Mouse (Mus musculus) thymus, adult 2 months (tissue): ENCODE data around the gene Clec9a.

Experiments used
- CTCF ChIP-seq: fragments of 200-500 bp; IDR thresholded peaks from 2 replicates; pipeline ENCODE4 v1.5.1; 2012; ENCODE audit warnings: mild to moderate bottlenecking, control low read depth, low read length, moderate library complexity, borderline replicate concordance; ENCODE audit not compliant: control insufficient read depth, poor library complexity, insufficient read depth; ENCODE audit errors: extremely low read depth
- POLR2A ChIP-seq: fragments of 200-500 bp; IDR thresholded peaks from 2 replicates; pipeline ENCODE4 v1.6.1; 2012; ENCODE audit warnings: mild to moderate bottlenecking, low read length, control low read depth, moderate library complexity; ENCODE audit not compliant: control insufficient read depth, poor library complexity, insufficient read depth; ENCODE audit errors: extremely low read depth

DNA sequence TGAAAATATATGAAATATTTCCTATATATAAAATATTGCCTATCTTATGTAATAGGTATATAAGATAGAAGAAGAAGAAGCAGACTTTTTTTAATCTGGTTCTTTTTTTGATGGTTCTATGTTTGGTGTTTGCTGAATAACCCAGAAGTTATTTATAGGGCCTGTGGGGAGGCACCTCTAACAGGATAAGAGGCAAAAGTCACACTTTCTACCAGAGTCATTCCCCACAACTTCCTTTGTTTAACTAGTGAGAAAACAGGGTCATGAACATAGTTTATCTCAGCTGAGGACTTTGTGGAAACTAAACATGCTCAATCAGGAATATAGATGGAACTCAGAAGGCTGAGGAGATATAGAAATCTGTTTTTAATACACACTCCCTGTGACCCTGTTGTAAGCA, 2.7 kb upstream of the Clec9a start:
- TF ChIP-seq CTCF (no peak), POLR2A (no peak)
